Mouse (Mus musculus) kidney, adult 2 months (tissue): ENCODE results near the gene Lrrc3c.
A peak's percentile ranks its signal among the peaks of the same experiment; 100 is the strongest.

Experiments used
- CTCF ChIP-seq: fragments of 200-500 bp; conservative IDR thresholded peaks from 2 replicates; pipeline ENCODE4 v1.5.1; 2011; ENCODE audit warnings: low read depth, mild to moderate bottlenecking, control low read depth, low read length, moderate library complexity, mixed read lengths; ENCODE audit not compliant: insufficient read depth, insufficient read length
- POLR2A ChIP-seq: fragments of 200-500 bp; IDR thresholded peaks from one replicate; pipeline ENCODE4 v1.6.1; 2011; ENCODE audit warnings: low read depth, low read length, control low read depth

DNA sequence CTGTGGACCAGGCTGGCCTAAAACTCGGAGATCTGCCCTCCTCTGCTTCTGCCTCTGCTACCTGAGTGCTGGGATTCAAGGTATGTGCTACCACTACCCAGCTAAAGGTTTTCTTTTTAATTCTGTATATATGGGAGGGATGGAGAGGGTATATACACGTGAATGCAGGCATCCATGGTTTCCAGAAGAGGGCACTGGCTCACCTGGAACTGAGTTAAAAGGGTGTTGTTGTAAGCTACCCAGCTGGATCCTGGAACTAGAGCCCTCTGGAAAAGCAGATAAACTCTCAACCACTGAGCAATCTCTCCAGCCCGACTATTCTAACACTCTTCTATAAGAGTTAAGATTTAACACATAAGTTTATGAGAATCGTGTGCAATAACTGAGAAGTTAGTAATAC lies 48.7 kb upstream of the Lrrc3c start:
- no peak for TF ChIP-seq POLR2A
- peak; percentile 27; the same call in 1 of the 2 replicates for TF ChIP-seq CTCF
